Mouse (Mus musculus) cerebellum, postnatal 14 days (tissue): ENCODE data around the gene Olfr347.
A peak's percentile ranks its signal among the peaks of the same experiment; 100 is the strongest.

Experiments used
- DNase-seq, 2 experiments: peaks; one replicate each; pipeline ENCODE4 v3.0.0; 2021; ENCODE audit warnings: mixed read lengths in 2 of 2

Olfr347 gene

GRCm38 (mm10) chr2:36731602-36732001 is at the start of gene Olfr347:
TSS of gene Olfr347 (plus strand) at chr2:36731902.
- DNase-seq, result no peak

- DNase-seq, result no peak
These were observed 46.2 kb upstream of the Olfr347 start, which contains the start of gene Olfr346 for GRCm38 (mm10) chr2:36685488-36685887. TSS of gene Olfr346 (plus strand) at chr2:36685788.

- DNase-seq, result peak in 1 of 2 experiments; percentile 2
These were observed 4.5 kb downstream of the Olfr347 start for GRCm38 (mm10) chr2:36736226-36736625.

- DNase-seq, result no peak
These were observed 52.3 kb downstream of the Olfr347 start, which contains the start of gene Olfr348 for GRCm38 (mm10) chr2:36783976-36784375. TSS of gene Olfr348 (plus strand) at chr2:36784276.
